Mouse (Mus musculus): Measurements from ENCODE around the gene Gm37240.

GRCm38 (mm10) chr3:84504291-84504690, 1383.0 kb downstream of the Gm37240 start:
- no peak for TF ChIP-seq CTCF (IDR thresholded peaks at IDR 0.05; ENCODE audit: borderline replicate concordance, extremely low read depth, insufficient read depth, insufficient read length)
- no peak for TF ChIP-seq POLR2A (IDR thresholded peaks at IDR 0.05; ENCODE audit: borderline replicate concordance, extremely low read depth, insufficient read depth, insufficient read length, poor library complexity, severe bottlenecking)
